Mouse (Mus musculus): ENCODE data around the gene Slc41a1. TPM values are rescaled to one million over a fixed set of nuclear protein-coding genes. Genes with fewer than 3 reads are reported as not detected.

Gene Slc41a1
- total RNA-seq, 1 experiment from 2014 or later = 11.2 TPM

DNA sequence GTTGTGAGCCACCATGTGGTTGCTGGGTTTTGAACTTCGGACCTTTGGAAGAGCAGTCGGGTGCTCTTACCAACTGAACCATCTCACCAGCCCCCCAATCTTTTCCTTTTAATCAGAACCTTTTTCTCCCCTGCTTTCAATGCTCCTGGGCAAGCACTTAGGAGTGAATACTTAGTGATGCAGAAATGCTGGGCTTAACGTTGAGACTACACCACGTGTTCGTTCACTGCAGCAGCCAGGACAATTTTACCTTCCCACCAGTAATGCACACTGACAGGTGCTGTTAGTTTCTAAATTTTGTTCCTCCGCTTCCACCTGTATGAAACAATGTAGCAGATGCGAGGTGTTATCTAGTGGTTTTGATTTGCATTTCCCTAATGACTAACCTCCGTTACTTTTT is 5.0 kb upstream of the Slc41a1 start:
- ATAC-seq (replicated peaks in 1 of 2; ENCODE audit: insufficient read depth in 1 of 2, low FRiP score in 2 of 2, low TSS enrichment in 1 of 2, low read depth in 1 of 2, poor library complexity in 2 of 2, severe bottlenecking in 2 of 2) = no peak

DNA sequence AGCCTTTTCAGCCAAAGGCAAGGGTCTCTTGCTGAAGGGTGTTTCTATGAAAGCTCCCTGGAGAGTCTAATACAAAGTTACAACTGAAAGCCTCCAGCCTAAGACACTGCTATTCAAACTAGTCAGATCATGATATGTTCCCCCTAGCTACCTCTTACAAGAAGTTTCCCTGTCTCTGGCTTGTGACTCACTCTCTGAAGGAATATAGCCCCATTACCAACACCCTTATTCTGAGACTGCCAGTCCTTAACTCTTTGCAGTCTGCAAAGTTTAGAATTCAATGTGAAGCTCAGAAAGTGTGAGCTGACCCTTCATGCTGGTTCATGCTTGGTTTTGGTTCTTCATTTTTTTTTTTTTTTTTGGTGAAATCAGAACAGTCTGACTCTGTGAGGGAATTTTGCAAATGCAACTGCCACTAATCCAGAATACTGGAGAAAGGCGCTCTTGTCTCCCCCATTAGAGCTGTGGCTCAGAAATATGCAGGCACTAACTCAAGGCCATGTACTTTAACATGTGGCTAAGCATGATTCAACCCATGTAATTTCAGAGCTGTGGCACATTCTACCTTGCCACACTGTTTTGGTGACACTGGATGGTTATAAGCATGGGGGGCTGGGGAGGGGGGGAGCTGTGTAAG is 4.3 kb upstream of the Slc41a1 start:
- no peak for ATAC-seq (replicated peaks in 1 of 2; ENCODE audit: insufficient read depth in 1 of 2, low FRiP score in 2 of 2, low TSS enrichment in 1 of 2, low read depth in 1 of 2, poor library complexity in 2 of 2, severe bottlenecking in 2 of 2)

DNA sequence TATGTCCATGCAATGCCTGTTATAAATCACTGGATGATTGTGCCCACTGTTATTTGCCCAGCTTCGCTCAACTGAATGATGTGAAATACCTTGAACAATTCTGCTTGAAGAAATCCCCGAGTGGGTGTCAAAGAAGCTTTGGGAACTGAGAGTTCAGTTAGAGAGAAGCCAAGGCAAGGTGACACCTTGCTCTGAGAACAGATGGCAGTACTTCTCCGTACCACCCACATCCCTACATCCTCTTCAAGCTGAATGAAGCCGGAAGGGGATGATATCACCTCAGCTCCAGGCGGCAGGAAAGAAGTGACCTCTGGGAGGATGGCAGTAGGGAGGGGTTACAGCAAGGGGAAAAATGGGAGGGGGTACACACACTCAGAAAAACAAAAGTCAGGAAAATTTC is 3.7 kb upstream of the Slc41a1 start:
- ATAC-seq (replicated peaks in 1 of 2; ENCODE audit: insufficient read depth in 1 of 2, low FRiP score in 2 of 2, low TSS enrichment in 1 of 2, low read depth in 1 of 2, poor library complexity in 2 of 2, severe bottlenecking in 2 of 2) = no peak

DNA sequence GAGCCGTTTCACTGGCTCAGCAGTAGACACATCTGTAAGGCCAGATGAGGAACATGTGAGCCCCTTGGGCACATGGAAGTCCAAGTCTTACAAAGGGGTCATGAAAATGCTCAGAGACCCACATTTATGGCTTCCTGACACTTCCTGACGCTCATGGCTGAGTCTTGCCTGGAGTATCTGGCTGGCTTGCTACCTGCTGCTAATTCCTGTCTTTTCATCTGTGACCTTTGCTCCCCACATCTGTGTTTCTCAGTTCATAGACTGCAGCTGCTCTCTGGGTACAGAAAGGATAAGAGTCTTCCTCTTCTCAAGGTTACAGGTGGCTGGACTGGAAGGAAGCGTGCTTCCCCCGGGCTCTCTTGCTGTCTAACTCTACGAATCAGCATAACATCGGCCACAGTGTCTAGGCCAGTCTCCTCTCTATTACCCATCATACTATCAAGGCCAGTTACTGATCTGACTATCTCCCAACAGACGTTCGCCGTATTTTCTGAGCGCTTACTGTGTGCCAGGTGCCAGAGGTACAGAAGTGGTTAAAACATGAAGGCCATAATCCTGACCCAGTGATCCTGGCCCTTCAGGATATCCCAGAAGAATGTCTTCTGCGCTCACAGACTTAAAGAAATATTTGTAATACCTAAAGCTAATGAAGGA is 2.6 kb upstream of the Slc41a1 start:
- ATAC-seq (replicated peaks in 1 of 2; ENCODE audit: insufficient read depth in 1 of 2, low FRiP score in 2 of 2, low TSS enrichment in 1 of 2, low read depth in 1 of 2, poor library complexity in 2 of 2, severe bottlenecking in 2 of 2) = no peak

DNA sequence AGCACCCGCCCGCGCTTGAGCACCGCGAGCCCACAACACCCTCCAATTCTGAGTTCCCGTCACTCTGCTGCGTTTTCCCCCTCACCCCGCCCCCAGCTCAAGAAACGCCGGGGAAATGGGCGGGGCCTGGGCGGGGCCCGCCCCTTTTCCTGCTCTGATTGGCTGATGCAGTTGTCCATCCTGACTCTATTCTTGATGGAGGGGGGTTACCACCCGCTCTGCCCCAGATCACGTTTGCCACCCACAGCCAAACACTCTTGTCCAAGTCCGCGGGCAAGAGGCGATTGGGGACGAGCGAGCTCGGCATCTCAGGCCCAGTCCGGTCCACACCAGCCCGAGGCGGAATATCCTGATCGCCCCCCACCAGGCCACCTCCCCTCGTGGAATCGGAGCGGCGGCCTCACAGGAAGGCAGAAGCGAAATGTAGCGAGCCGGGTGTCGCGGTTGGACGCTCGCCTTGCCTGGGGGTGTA is 530 bp downstream of the Slc41a1 start:
- peak; percentile 84 to 93 for ATAC-seq (replicated peaks in 1 of 2; ENCODE audit: insufficient read depth in 1 of 2, low FRiP score in 2 of 2, low TSS enrichment in 1 of 2, low read depth in 1 of 2, poor library complexity in 2 of 2, severe bottlenecking in 2 of 2)

- peak; percentile 2 to 5; a peak in 1 of 4 replicates for ATAC-seq (replicated peaks in 1 of 2; ENCODE audit: insufficient read depth in 1 of 2, low FRiP score in 2 of 2, low TSS enrichment in 1 of 2, low read depth in 1 of 2, poor library complexity in 2 of 2, severe bottlenecking in 2 of 2)
Observed at GRCm38 (mm10) chr1:131828297-131829126, 1.2 kb downstream of the Slc41a1 start.

DNA sequence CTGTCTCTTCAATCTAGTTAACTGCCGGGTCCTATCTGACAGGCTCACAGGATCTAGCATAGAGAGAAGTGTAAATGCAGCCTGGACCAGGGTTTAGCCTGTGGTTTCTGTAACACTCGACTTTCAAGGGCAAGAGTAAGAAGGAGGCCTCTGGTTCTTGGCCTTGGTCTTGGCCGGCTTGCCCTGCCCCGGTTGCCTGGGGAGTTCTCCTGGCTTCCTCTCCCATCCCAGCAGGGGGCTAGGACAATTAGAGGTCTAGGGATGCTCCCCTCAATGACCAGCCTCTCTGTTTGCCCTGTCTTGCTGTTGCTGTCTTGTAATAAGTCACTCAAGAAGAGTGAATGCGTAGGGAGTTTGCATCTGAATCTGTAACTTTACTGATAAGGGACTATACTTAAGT is 2.0 kb downstream of the Slc41a1 start:
- no peak for ATAC-seq (replicated peaks in 1 of 2; ENCODE audit: insufficient read depth in 1 of 2, low FRiP score in 2 of 2, low TSS enrichment in 1 of 2, low read depth in 1 of 2, poor library complexity in 2 of 2, severe bottlenecking in 2 of 2)

GRCm38 (mm10) chr1:131830561-131830960 is 3.3 kb downstream of the Slc41a1 start:
- no peak for ATAC-seq (replicated peaks in 1 of 2; ENCODE audit: insufficient read depth in 1 of 2, low FRiP score in 2 of 2, low TSS enrichment in 1 of 2, low read depth in 1 of 2, poor library complexity in 2 of 2, severe bottlenecking in 2 of 2)

DNA sequence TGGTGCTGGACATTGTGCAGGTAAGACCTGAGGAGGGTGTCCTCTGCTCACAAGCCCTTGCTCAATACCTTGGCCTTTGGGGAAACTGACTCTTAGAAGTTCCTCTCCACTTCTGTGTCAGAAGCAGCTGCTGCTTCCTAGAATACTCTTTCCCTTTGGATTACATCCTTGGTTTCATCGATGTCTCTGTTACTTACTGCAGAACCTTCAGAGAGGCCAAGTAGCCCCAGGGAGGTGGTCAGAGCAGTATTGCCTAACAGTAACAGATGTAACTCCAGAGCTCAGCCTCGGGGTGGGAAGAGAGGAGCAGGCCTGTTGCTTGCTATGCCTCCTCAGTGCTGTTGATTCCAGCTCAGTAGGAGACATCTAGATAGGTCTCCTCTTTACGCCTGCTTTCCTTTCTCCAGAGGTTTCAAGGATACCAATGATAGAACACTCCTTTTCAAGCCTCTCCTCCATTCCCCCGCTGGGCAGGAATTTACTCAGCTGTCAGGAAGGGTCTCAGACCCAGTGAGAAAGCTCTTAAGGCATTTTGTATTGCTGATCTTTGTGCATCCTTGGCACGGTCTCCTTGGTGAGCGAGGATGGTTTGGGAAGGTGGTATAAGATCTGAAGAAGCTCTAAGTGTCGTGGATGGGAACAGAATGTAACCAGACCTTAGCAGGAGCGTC is 3.8 kb downstream of the Slc41a1 start:
- ATAC-seq (replicated peaks in 1 of 2; ENCODE audit: insufficient read depth in 1 of 2, low FRiP score in 2 of 2, low TSS enrichment in 1 of 2, low read depth in 1 of 2, poor library complexity in 2 of 2, severe bottlenecking in 2 of 2) = no peak

- ATAC-seq (replicated peaks in 1 of 2; ENCODE audit: insufficient read depth in 1 of 2, low FRiP score in 2 of 2, low TSS enrichment in 1 of 2, low read depth in 1 of 2, poor library complexity in 2 of 2, severe bottlenecking in 2 of 2) = no peak
Observed at GRCm38 (mm10) chr1:131837035-131837434, 9.7 kb downstream of the Slc41a1 start.

DNA sequence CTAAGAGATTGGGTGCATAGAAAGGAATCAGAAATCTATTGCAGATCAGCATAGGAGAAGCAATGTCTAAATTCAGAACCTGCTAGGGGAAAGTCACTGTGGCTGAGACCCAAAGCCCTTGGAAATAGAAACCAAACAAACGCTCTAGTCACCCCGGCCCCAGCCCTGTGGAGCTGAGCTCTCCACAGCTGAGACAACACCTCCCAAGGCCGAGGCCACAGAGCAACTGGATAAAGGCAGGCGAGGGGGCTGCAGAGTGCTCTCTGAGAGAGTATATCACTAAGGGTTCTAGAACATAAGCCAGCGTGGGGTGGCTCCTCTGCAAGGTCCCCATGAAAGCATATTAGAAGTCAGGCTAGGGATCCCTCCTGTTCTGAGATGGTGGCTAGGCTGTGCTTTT is 11.2 kb downstream of the Slc41a1 start:
- ATAC-seq (replicated peaks in 1 of 2; ENCODE audit: insufficient read depth in 1 of 2, low FRiP score in 2 of 2, low TSS enrichment in 1 of 2, low read depth in 1 of 2, poor library complexity in 2 of 2, severe bottlenecking in 2 of 2) = no peak

- ATAC-seq (replicated peaks in 1 of 2; ENCODE audit: insufficient read depth in 1 of 2, low FRiP score in 2 of 2, low TSS enrichment in 1 of 2, low read depth in 1 of 2, poor library complexity in 2 of 2, severe bottlenecking in 2 of 2) = no peak
Observed at GRCm38 (mm10) chr1:131839279-131839678, 12.0 kb downstream of the Slc41a1 start.

GRCm38 (mm10) chr1:131842221-131842620 is 14.9 kb downstream of the Slc41a1 start:
- ATAC-seq (replicated peaks in 1 of 2; ENCODE audit: insufficient read depth in 1 of 2, low FRiP score in 2 of 2, low TSS enrichment in 1 of 2, low read depth in 1 of 2, poor library complexity in 2 of 2, severe bottlenecking in 2 of 2) = no peak

GRCm38 (mm10) chr1:131843758-131844157 is 16.5 kb downstream of the Slc41a1 start:
- ATAC-seq (replicated peaks in 1 of 2; ENCODE audit: insufficient read depth in 1 of 2, low FRiP score in 2 of 2, low TSS enrichment in 1 of 2, low read depth in 1 of 2, poor library complexity in 2 of 2, severe bottlenecking in 2 of 2) = no peak

- no peak for ATAC-seq (replicated peaks in 1 of 2; ENCODE audit: insufficient read depth in 1 of 2, low FRiP score in 2 of 2, low TSS enrichment in 1 of 2, low read depth in 1 of 2, poor library complexity in 2 of 2, severe bottlenecking in 2 of 2)
Observed at GRCm38 (mm10) chr1:131844883-131845282, 17.6 kb downstream of the Slc41a1 start.

DNA sequence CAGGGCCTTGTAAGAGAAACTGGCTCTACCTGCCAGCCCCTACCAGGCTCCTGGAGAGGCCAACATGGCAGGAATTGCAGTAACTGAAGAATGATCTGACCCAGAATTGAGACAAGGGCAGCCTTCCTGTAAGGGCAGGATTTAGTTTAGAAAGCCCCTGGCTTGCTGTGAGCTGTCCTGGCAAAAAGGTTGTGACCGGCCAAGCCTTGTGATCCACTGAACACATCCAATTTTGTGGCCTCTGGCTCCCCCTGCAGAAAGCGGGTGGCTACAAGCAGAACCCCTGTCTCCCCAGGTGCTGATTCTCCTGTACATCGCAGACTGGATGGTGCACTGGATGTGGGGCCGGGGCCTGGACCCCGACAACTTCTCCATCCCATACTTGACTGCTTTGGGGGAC is 19.0 kb downstream of the Slc41a1 start:
- peak; percentile 31 to 33; a peak in 1 of 4 replicates for ATAC-seq (replicated peaks in 1 of 2; ENCODE audit: insufficient read depth in 1 of 2, low FRiP score in 2 of 2, low TSS enrichment in 1 of 2, low read depth in 1 of 2, poor library complexity in 2 of 2, severe bottlenecking in 2 of 2)

DNA sequence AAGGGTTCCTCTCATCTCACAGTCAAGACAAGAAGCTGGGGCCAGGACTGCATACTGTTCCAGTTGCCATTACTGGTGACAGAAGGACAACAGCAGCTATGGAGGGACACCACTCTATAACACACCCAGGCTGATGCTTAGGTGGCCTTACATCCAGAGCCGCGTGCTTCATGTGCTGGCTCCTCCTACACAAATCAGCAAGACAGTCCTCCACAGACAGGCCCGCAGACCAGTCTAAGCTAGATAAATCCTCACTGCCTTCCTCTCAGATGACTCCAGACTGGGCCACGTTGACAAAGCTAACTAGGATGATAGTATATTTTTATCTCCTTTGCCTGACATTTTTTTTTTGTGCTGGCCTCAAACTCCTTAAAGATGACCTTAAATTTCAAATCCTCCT is 34.5 kb downstream of the Slc41a1 start:
- ATAC-seq (replicated peaks in 1 of 2; ENCODE audit: insufficient read depth in 1 of 2, low FRiP score in 2 of 2, low TSS enrichment in 1 of 2, low read depth in 1 of 2, poor library complexity in 2 of 2, severe bottlenecking in 2 of 2) = no peak

DNA sequence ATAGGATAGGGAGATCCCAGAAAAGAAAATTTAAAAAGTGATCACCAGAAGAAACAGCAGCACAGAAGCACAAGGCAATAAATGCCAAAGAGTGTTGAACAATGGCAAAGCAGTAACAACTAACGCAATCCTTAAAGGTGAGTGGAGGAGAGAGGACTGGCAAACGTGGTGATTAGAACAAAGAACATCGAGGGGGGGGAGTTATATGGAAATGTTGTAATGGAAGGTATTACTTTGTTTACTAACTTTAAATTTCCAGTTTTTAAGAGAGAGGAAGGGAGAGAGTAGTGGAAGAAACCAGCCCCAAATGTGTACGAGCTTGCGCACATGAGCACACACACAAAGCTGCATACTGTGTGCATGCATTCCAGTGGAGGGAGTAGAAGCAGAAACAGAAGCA is 38.3 kb downstream of the Slc41a1 start:
- ATAC-seq (replicated peaks in 1 of 2; ENCODE audit: insufficient read depth in 1 of 2, low FRiP score in 2 of 2, low TSS enrichment in 1 of 2, low read depth in 1 of 2, poor library complexity in 2 of 2, severe bottlenecking in 2 of 2) = no peak
